Mouse (Mus musculus) ES-Bruce4 (cell line): ENCODE measurements around the gene Nup155. TPM values are rescaled to one million over a fixed set of nuclear protein-coding genes. Genes with fewer than 3 reads are reported as not detected.
"Not testable (repeated sequence)": the region's sequence is repeated elsewhere in the genome, so short reads cannot be mapped to it uniquely, and the experiment has no call there.

Experiments used
- H3K27ac ChIP-seq: 2 replicates; pipeline ENCODE4 v1.5.1; 2012; ENCODE audit warnings: low read length, inconsistent platforms; ENCODE audit not compliant: insufficient read depth
- H3K27me3 ChIP-seq: 2 replicates; pipeline ENCODE4 v1.6.1; 2012; ENCODE audit warnings: mild to moderate bottlenecking, low read length, inconsistent platforms; ENCODE audit not compliant: control insufficient read depth, poor library complexity, insufficient read depth, severe bottlenecking
- H3K36me3 ChIP-seq: 2 replicates; pipeline ENCODE4 v1.6.1; 2012; ENCODE audit warnings: inconsistent platforms, mild to moderate bottlenecking, low read length, moderate library complexity; ENCODE audit not compliant: control insufficient read depth, poor library complexity, insufficient read depth, severe bottlenecking
- H3K4me1 ChIP-seq: one replicate; pipeline ENCODE4 v1.8.1; 2011; ENCODE audit warnings: low read length; ENCODE audit not compliant: control insufficient read depth, insufficient read depth
- H3K4me3 ChIP-seq: 2 replicates; pipeline ENCODE4 v1.5.1; 2011; ENCODE audit warnings: low read depth, mild to moderate bottlenecking, low read length
- H3K9ac ChIP-seq: 2 replicates; pipeline ENCODE4 v1.6.1; 2012; ENCODE audit warnings: low read depth, mild to moderate bottlenecking, inconsistent platforms; ENCODE audit not compliant: poor library complexity, severe bottlenecking
- H3K9me3 ChIP-seq: replicated peaks from 2 replicates; pipeline ENCODE4 v1.6.1; 2012; ENCODE audit warnings: mild to moderate bottlenecking, low read length, inconsistent platforms; ENCODE audit not compliant: control insufficient read depth, poor library complexity, insufficient read depth, severe bottlenecking
- CTCF ChIP-seq: IDR thresholded peaks from one replicate; pipeline ENCODE4 v1.8.1; 2011; ENCODE audit warnings: low read depth, low read length
- EP300 ChIP-seq: IDR thresholded peaks from 2 replicates; pipeline ENCODE4 v1.6.1; 2011; ENCODE audit warnings: low read depth, low read length; ENCODE audit not compliant: insufficient read depth
- POLR2A ChIP-seq: IDR thresholded peaks from one replicate; pipeline ENCODE4 v1.8.1; 2011; ENCODE audit warnings: low read length; ENCODE audit not compliant: insufficient read depth
- polyA plus RNA-seq: library from polyadenylated mRNA; stranded (reverse); fragments of >200 nt; gene quantifications from 2 replicates; pipeline ENCODE4 v1.2.4, GENCODE M21; 2011; ENCODE audit warnings: low read depth; ENCODE audit not compliant: missing spikeins, insufficient read depth, insufficient read length

Gene Nup155
- polyA plus RNA-seq, result 96.6 and 107 TPM in 2 replicates

GRCm38 (mm10) chr15:8108966-8109743 is at the start of gene Nup155:
Gene Nup155, plus strand, starts transcription at chr15:8109273.
- no peak for TF ChIP-seq CTCF
- TF ChIP-seq POLR2A, result peak; percentile 34
- Histone ChIP-seq H3K9ac (peak within 1 kb of the TSS; percentile 65), H3K27ac (peak within 1 kb of the TSS; percentile 67; the same call in 1 of the 2 replicates), H3K4me1 (no peaks in the 10 kb centered on the region), H3K4me3 (peak within 1 kb of the TSS; percentile 98), H3K27me3 (no peaks in the 10 kb centered on the region), H3K9me3 (no peaks in the 10 kb centered on the region), H3K36me3 (peaks cover 26% of the 10 kb centered on the region)

GRCm38 (mm10) chr15:8065221-8065620 is 43.9 kb upstream of the Nup155 start:
- Histone ChIP-seq H3K9me3 (no peaks in the 10 kb centered on the region), H3K9ac (no peak overlapping the region), H3K36me3 (no peaks in the 10 kb centered on the region; the same call in 1 of the 2 replicates), H3K4me1 (no peaks in the 10 kb centered on the region), H3K27ac (no peak overlapping the region), H3K27me3 (no peaks in the 10 kb centered on the region), H3K4me3 (no peak overlapping the region)
- TF ChIP-seq POLR2A (no peak), CTCF (no peak), EP300 (no peak)

GRCm38 (mm10) chr15:8073159-8073558 is 35.9 kb upstream of the Nup155 start:
- H3K9ac ChIP-seq, H3K9me3 ChIP-seq, H3K4me1 ChIP-seq, H3K4me3 ChIP-seq, H3K27me3 ChIP-seq, H3K27ac ChIP-seq: not testable (repeated sequence)
- peaks cover 11% of the 10 kb centered on the region for H3K36me3 ChIP-seq

- no peak for TF ChIP-seq CTCF
- Histone ChIP-seq H3K4me1 (no peaks in the 10 kb centered on the region), H3K9me3 (no peaks in the 10 kb centered on the region), H3K27ac (no peak overlapping the region), H3K4me3 (no peak overlapping the region), H3K27me3 (no peaks in the 10 kb centered on the region), H3K36me3 (peaks cover 27% of the 10 kb centered on the region), H3K9ac (no peak overlapping the region)
Observed at GRCm38 (mm10) chr15:8082139-8082538, 26.9 kb upstream of the Nup155 start.

- Histone ChIP-seq H3K9ac (no peak overlapping the region), H3K27ac (peak overlapping the region; percentile 47; the same call in 1 of the 2 replicates), H3K9me3 (no peaks in the 10 kb centered on the region), H3K4me1 (peaks cover 2% of the 10 kb centered on the region), H3K27me3 (no peaks in the 10 kb centered on the region), H3K4me3 (no peak overlapping the region), H3K36me3 (peaks cover 4% of the 10 kb centered on the region; the same call in 1 of the 2 replicates)
- TF ChIP-seq CTCF (no peak), POLR2A (no peak), EP300 (no peak)
Observed at GRCm38 (mm10) chr15:8087293-8087692, 21.8 kb upstream of the Nup155 start.

GRCm38 (mm10) chr15:8088715-8089114 is 20.4 kb upstream of the Nup155 start:
- Histone ChIP-seq H3K9me3 (no peaks in the 10 kb centered on the region), H3K9ac (no peak overlapping the region), H3K27ac (no peak overlapping the region), H3K27me3 (no peaks in the 10 kb centered on the region), H3K4me1 (peaks cover 2% of the 10 kb centered on the region), H3K36me3 (peaks cover 10% of the 10 kb centered on the region), H3K4me3 (no peak overlapping the region)
- TF ChIP-seq CTCF (no peak), POLR2A (no peak), EP300 (no peak)
